Mouse (Mus musculus) gastrocnemius, postnatal 36 days (tissue): ENCODE data around the gene Kansl1. TPM values are rescaled to one million over a fixed set of nuclear protein-coding genes. Genes with fewer than 3 reads are reported as not detected.

ENCODE experiments used
- DNase-seq, 2 experiments: peaks; one replicate each; pipeline ENCODE4 v3.0.0; 2022
- intact Hi-C: fragments of 180-260 bp; cut with DNase I; formaldehyde crosslinking; loops from one replicate; pipeline ENCODE4 v1.15.1; 2025
- total RNA-seq, 2 experiments: library from RNA; stranded (reverse); gene quantifications; 2 replicates each; pipeline ENCODE4 v1.2.3; 2021

Gene Kansl1
- total RNA-seq, 2 experiments from 2014 or later: 18.2 to 21.4 TPM

DNA sequence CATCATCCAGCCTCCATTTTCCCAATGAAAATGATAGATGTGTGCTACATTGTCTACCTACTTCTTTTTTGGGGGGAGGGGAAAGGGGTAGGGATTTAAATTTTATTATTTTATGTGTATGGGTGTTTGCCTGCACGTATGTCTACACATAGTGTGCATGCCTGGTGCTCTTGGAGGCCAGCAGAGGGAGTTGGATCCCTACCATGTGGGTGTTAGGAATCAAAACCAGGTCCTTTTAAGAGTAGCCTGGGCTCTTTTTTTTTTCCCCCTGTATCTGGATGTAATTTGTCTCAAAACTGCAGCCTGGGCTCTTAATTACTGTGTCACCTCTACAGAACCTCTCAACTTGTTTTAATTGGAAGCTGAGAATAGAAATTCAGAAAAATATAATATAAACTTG is 89.0 kb downstream of the Kansl1 start:
- intact Hi-C loops: no loop called here
- no peak for DNase-seq

DNA sequence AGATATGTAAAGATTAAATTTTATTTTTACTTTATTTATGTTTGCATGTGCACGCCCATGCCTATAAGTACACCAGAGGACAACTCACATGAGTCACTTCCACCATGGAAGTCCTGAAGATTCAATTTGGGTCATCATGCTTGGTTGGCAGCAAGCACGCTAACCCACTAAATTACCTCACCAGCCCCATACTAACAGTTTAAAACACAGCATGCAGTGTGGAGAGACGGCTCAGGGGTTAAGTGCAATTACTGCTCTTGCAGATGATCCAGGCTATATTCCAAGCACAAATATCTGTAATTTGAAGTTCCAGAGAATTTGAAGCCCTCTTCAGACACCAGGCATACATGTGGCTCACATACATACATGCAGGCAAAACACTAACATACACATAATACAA is 92.4 kb downstream of the Kansl1 start:
- DNase-seq: no peak
- intact Hi-C loops: no loop called here

DNA sequence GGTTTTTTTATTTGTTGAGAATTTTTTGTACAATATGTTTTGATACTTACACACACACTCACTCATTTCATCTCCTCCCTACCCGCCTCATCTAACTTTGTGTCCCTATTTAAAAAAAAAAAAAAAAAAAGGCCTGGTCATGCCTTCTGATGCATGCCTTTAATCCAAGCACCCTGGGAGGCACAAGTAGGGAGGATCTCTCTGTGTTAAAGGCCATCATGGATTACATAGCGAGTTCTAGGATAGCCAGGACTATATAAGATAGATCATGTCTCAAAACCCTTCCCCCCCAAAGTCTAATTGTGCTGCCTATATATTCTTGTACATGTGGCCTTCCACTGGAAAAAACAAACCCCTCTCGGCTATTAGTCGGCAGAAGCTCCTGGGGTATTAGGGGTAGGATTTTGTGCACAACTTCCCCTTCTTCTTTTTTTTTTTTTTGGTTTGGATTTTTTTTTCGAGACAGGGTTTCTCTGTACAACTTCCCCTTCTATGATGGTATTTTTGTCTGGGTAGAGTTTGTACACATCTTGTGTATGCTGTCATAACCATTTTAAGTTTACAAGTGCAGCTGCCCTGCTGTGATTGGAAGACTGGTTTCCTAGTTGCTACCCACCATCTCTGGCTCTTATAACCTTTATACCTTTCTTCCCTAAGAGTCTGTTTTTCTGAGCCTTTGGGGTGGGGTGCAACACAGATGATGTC is 101.0 kb downstream of the Kansl1 start:
- no peak for DNase-seq
- intact Hi-C loops: no loop called here

DNA sequence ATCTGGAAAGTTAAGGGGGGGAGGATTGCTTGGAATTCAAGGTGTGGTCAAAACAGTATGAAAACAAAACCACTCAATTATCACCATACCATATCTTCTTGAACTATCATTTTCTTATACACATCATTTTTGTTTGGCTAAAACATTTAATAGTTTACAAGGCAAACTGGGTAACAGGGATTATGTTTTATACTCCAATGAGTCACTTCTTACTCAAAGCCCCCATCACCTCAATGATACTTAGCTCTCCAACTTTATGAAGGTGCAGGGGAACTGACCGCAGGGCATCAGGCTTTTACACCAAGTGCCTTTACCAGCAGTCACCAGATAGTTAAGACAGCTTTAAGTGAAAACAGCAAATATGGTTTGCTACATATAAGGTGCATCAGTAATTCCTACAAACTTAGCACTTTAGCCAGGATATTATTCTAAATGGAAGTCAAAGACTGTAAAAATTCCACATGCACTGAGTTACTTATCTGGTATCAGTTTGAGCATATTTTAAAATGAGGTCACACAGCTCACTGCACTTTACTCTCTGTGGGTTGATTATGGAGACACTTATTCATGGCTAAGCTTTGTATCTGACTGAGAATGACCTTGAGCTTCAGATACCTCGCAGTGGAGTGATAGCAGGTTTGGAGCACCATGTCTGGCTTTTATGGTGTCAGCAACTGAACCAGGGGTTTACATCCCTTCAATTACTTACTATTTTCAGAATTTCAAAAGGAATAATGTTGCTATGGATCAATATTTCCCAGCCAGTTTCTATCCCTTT is 104.6 kb downstream of the Kansl1 start:
- DNase-seq: no peak
- intact Hi-C loops: no loop called here

DNA sequence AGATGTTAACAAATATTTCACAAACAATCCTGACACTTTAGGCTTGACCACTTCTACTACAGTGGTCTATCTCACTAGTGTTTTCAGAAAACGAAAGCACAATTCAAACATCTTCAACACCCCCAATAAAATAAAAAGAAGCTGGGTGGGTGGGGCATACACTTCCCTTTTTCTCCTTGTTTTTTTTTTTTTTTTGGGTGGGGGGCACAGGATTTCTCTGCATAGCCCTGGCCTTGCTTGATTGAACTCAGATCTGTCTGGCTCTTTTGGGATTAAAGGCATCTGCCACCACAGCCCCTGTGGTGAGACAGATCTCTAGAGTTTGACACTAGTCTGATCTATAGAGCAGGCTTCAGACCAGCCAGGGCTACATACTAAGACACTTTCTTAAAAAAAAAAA is 106.0 kb downstream of the Kansl1 start:
- no peak for DNase-seq
- intact Hi-C loops: no loop called here

DNA sequence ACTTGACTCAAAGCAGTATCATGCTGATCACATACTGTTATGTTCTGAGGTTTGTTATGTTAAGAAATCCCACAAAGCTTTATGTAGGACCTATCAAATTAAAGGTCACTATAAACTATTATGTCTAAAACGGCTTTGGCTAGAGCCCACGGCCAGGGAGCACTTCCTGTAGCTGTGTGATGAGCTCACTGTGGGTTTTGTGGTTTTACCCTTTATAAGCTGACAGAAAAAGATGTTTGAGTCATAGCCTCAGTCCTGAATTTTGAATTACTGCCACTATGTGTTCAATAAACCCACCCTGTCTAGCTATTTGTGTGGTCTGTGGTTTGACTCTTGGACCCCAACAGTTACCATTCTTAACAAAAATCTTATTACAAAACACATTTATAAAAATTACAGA is 106.9 kb downstream of the Kansl1 start:
- intact Hi-C loops: no loop called here

DNA sequence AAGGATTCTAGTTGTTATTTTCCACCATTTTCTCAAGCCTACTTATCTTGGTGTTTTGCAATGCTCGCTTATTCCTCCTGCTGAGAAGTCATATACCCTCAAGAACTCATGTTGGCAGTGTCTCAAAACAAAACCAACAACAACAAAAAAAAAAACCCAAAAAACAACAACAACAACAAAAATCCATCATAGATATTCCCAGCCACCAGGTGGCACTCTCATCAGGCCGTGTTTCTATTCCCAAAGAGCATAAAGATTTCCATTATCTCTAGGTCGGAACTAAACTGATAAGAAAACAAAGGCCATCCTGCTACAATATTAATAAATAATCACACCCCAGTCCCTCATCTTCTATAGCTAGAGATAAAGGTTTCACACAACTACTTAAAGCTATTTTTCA is 121.7 kb downstream of the Kansl1 start:
- no peak for DNase-seq
- intact Hi-C loops: loop anchor here (5.0 kb wide), 2 partner anchors 100 to 115 kb away; no protein-coding TSS in a partner anchor

More for the DNA sequence above, 106.9 kb downstream of the Kansl1 start:
- no peak for DNase-seq

DNA sequence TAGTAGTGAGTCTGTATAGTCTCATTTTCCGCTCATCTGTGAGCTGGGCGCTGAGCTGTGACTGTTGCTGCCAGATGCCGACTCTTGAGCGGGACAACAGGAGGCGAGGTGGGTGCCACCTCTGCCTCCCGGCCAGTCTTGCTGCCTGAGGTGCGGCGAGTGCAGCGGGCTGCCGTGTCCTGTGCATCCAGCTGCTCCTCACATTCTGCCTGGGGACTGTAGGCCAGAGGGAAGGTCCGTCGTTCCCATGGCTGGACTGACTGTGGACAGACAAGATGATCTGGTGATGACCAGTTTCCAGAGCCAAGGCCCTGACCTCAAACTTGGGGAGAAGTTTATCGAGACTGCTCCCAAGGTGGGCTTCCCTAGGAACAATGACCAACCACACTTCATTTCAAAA is 133.7 kb downstream of the Kansl1 start:
- no peak for DNase-seq
- intact Hi-C loops: no loop called here

DNA sequence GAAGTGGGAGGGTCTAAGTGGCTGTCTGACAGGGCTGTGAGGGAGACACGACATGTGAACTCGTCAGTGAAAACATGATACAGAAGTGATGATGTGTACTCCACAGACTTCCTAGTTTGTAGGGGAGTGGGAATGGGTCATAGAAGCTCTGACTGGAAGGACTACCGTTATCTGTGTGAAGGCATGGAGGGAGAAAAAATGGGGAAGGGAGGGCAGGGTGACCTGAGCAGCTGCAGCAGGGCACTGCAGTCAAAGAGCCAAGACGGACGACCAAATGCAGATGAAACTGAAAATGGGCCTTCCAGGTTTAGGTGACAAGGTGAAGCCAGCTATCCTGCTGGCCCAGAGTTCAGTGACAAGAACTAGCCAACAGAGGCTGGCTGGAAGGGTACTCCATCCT is 134.5 kb downstream of the Kansl1 start:
- DNase-seq: no peak
- intact Hi-C loops: no loop called here

DNA sequence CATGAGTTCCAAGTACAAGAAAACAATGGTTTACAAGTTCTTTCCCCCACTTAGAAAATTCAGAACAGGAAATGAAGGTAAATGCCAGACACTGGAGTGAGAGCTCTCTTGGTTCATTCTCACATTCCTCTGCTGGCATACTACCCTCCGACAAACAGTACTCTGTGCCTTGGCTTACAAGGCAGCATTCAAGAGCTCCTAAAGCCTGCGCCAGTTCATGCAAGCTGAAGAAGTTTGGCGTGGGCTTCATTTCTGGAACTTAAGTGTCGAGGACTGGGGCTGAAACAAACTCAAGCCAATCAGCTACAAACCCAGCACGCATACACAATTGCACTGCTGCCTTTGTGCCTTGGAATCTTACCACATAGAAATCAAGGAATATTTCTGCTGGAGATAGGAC is 136.6 kb downstream of the Kansl1 start:
- DNase-seq: no peak
- intact Hi-C loops: no loop called here

DNA sequence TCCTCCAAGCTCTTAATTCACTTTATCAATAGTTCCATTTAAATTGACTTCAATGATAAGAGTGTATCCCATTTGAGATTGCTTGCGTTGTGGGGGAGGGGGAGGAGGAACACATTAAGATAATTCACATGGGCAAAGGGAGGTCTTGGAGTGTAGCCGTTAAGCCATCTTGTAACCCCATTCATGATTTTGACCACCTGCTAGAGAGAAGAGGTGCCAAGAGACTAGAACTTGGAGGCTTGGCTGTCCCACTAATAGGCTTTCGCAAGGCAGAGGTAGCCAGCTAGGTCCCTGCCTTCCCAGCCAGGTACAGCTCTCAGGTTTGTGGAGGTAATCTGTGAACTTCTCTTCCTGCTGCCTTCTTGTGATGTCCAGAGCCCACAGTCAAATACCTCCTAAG is 137.5 kb downstream of the Kansl1 start:
- no peak for DNase-seq
- intact Hi-C loops: no loop called here

DNA sequence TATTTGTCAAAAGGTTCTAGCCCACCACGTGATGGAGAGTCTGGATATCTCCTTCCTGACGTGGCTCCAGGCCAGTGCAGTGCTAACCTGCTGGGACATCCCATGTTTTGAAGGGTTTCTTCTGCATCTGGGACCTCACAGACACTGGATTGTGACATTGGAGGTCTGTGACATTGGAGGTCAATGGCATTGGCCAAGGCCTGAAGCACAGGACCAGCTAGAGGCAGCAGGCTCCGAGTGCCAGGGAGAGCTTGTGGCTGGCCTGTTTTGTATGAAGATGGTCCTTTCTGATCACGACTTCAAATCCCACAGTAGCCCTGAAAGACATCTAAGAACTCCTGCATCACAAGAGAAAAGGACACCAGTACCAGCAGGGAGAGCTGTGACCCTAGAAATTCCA is 138.5 kb downstream of the Kansl1 start:
- no peak for DNase-seq
- intact Hi-C loops: no loop called here

DNA sequence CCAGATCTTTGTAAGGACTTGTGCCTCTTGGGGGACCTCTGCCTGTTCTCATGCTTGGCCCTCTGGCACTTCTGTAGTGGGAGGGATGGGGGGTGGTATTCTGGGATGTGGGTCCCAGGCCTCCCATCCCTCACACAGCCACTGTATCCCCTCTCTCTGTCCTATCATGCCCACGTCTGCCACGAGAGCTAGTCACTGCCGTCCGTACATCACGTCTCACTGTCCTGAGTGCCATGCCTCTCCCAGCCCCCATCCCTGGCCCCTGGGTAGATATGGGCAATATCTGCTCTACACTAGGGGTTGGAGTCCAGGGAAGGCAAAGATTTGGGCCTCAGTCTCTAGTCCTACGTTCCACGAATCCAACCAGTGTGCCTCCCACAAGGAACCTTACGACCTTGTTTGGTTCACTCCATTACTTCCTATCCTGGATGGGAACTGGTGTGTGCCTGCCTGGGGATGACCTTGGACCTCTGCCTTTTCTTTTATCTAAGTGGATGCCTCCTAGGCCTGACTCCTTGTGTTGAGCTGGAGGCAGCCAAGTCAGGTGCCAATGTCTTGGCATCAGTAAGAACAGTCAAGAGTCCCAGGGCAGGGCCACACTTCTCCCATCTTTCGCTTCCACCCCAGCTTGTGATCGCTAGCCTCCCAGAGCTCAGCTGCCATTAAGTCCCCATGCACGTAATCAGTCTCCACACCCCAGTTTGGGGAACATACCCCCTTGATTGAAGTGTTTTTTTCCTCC is 139.3 kb downstream of the Kansl1 start:
- intact Hi-C loops: no loop called here
- DNase-seq: no peak

DNA sequence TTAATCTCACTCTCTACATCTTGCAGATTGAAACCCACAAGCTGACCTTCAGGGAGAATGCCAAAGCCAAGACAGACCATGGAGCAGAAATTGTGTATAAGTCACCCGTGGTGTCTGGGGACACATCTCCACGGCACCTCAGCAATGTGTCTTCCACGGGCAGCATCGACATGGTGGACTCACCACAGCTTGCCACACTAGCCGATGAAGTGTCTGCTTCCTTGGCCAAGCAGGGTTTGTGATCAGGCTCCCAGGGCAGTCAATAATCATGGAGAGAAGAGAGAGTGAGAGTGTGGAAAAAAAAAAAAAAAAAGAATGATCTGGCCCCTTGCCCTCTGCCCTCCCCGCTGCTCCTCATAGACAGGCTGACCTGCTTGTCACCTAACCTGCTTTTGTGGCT is 140.7 kb downstream of the Kansl1 start:
- intact Hi-C loops: no loop called here
- DNase-seq: no peak

DNA sequence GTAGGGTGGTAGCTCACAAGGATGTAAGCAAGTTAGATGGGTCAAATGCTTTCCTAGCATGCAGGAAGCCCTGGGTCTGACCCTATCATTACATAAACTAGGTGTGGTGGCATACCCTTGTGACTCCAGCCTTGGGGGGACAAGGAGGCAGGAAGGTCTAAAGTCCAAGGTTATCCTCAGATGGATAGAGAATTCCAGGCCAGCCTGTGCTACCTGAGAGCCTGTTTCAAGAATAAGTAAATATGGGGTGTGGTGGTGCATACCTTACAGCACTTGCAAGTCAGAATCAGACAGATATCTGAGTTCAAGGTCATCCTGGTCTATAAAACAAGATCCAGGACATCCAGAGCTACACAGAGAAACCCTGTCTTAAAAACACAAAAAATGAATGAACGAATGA is 141.2 kb downstream of the Kansl1 start:
- intact Hi-C loops: no loop called here
- no peak for DNase-seq

DNA sequence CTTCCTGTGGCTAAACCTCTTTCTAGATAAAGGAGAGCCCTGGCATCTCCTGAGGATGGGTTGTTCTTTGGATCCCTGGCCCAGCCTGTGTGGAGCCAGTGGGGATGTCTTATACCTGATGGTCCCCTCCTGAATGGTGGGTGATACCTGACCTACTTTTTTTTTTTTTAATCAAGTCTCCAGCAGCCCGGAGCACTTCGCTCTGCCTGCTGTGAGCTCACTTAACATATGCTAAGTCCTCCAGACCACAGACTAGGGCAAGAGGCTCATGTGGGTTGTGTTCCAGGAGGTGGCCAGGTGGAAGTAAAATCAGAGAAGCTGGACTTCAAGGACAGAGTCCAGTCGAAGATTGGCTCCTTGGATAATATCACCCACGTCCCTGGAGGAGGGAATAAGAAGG is 146.5 kb downstream of the Kansl1 start:
- intact Hi-C loops: no loop called here
- no peak for DNase-seq

DNA sequence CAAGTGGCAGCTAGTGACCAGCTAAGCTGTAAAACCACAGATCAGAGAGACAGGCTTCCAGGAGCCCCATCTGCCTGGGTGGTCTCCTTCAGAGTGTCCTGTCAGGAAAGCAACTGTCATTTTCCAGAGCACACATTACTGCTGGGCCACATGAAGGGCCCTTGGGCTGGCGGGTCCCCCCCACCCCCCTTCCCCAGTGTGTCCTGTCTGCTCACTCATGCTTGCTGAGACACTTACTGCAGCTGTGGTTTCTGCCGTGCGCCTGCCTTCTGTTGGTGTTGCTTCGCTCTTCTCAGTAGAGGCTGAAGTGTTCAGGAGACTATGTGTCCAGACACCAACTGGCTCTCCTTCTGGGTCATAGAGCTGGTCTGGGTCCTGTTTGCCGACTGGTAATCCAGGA is 148.2 kb downstream of the Kansl1 start:
- DNase-seq: no peak
- intact Hi-C loops: no loop called here

DNA sequence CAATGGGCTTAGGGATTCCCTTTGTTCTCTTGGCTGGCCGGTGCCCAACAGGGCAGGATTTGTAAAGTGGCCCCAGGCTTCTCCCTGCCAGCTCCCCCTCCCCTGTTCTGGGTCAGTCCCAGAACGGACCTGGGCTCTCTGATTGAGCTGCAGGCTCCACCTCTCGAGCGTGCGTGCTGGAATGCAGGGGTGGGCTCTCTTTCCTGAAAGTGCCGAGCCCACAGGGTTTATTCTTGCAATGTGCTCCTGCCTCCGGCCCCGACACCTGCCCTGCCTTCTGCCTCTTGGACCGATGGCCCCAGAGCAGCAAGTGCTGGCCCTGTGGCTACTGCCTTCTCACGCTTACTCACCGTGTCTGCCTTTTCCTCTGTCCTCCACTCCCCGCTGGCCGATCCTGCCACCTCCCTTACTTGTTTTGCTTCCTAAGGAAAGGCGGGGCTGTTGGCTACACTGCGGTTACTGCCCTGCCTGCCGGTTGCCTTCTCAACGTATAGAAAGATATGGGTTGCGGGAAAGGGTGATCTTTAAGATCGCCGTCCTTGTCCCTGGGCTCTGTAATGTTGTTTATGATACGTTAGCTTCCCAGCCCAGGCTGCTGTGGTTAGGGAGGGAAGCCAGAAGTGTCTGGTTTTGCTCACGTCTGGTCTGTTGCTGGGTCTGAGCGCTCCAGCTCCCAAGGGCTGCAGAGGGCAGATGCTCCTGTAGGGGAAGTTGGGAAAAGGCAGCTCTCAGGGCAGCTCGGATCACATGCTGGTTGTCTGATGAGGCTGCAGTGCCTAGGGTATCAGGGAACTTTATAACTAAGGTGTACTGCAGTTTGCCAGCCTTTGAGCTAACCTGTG is 149.5 kb downstream of the Kansl1 start:
- DNase-seq: peak in 1 of 2 experiments; percentile 28
- intact Hi-C loops: no loop called here

DNA sequence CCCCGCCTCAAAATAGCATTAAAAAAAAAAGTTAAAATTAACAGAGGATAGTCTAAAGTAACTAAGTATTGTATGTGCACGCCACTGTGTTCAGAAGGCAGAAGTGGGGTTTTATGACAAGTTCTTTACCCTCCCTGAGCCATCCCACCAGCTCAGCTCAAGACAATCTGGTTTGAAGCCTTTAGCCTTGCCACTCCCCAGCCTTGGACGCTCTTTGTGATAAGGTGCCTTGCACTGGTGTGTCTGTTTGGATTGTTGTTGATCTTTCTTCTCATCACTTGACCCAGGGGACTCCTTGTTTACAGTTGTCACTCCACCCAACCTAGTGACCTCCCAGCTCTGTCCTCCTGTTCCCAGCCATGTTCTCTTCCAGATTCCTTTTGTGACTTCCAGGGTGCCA is 151.0 kb downstream of the Kansl1 start:
- intact Hi-C loops: no loop called here
- no peak for DNase-seq

DNA sequence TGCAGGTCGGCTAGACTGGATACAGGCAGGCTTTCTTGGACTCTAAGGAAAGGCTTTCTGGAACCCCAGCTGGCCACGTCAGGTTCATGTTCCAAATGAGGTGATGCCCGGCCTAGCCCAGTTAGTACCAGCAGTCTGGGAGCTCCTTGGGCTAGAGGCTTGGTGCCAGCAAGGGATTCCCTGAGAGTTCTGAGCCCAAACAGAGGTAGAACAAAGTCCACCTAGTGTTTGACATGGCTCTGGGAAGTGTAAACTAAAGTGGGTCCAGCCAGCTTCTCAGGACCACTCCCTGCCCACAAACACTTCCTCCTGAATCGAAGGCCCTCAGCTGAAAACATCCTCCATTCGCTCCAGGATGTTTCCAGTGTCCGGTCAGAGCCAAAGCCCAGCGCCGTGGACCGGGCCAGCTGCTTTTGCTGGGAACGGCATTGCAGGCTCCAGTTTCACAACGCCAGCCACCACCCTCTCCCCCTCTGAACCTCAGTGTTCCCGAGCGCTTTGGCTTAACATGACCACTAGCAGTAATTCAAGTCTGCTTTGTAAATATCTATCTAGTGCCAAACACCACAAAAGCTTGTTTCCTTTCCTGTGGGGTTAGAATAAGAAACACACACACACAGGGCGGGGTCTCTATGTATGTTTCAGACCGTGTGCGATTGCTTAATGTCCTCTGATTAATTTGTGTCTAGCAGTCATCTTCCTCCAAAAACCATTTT is 151.8 kb downstream of the Kansl1 start:
- intact Hi-C loops: no loop called here
- DNase-seq: peak; percentile 40 to 43
